Comparison of ENCODE assay signal across 22 mouse cellular contexts in genomic region chr6:47809053-47809452, GRCm38 (mm10). TPM values are rescaled to one million over a fixed set of nuclear protein-coding genes. Genes with fewer than 3 reads are reported as not detected.
DNase-seq lines count a peak whose midpoint lies in the region; ATAC-seq and TF ChIP-seq lines count a peak whose summit lies in the region.
"Had no signal": no experiment of that assay in that cellular context is flagged by ENCODE, and none has a peak within 500 bp of the region (broad histone marks: within the 10 kb centered on the region; RNA-seq: fewer than 3 reads in every experiment).

No protein-coding gene starts in this region.

- WGBS in hindbrain, embryonic 13.5 days: 63% methylated on average over 4 of the region's 4 CpGs
- WGBS in hindbrain, embryonic 10.5 days: 80% methylated on average over 4 of the region's 4 CpGs
- 61% methylated on average over 4 of the region's 4 CpGs for WGBS in lung, postnatal 0 days
- 69% methylated on average over 4 of the region's 4 CpGs for WGBS in lung, adult 2 months
- 81% methylated on average over 4 of the region's 4 CpGs for WGBS in embryonic facial prominence, embryonic 10.5 days
- 58% methylated on average over 4 of the region's 4 CpGs for WGBS in neural tube, embryonic 15.5 days

- H3K36me3 ChIP-seq in hindbrain, embryonic 13.5 days: peaks cover 30% of the 10 kb centered on the region
- H3K36me3 ChIP-seq in hindbrain, embryonic 10.5 days: peaks cover 58% of the 10 kb centered on the region
- H3K36me3 ChIP-seq in lung, postnatal 0 days (ENCODE audit: insufficient read depth, low read length): peaks cover 15% of the 10 kb centered on the region; the same call in 1 of the 2 replicates
- peaks cover 65% of the 10 kb centered on the region for H3K36me3 ChIP-seq in embryonic facial prominence, embryonic 10.5 days (replicated peaks)
- H3K36me3 ChIP-seq in neural tube, embryonic 15.5 days: peaks cover 29% of the 10 kb centered on the region

- no peaks in the 10 kb centered on the region for H3K9me3 ChIP-seq in hindbrain, embryonic 13.5 days
- no peaks in the 10 kb centered on the region for H3K9me3 ChIP-seq in hindbrain, embryonic 10.5 days
- H3K9me3 ChIP-seq in lung, postnatal 0 days (ENCODE audit: low read length): no peaks in the 10 kb centered on the region
- no peaks in the 10 kb centered on the region for H3K9me3 ChIP-seq in embryonic facial prominence, embryonic 10.5 days
- H3K9me3 ChIP-seq in neural tube, embryonic 15.5 days (replicated peaks): no peaks in the 10 kb centered on the region
- H3K9me3 ChIP-seq: heart, embryonic 10.5 days; kidney, embryonic 15.5 days; liver, embryonic 15.5 days; midbrain, embryonic 15.5 days had no signal

- no peak for ATAC-seq in hindbrain, embryonic 13.5 days (ENCODE audit: low FRiP score)
- ATAC-seq in lung, postnatal 0 days: no peak
- no peak for ATAC-seq in neural tube, embryonic 15.5 days (ENCODE audit: low FRiP score)
- ATAC-seq: activated CD4-positive, CD25-positive, alpha-beta regulatory T cell, adult 4 months; forebrain, embryonic 14.5 days; midbrain, embryonic 15.5 days; Patski had no signal

- no peak for DNase-seq in hindbrain, embryonic 10.5 days (ENCODE audit: low spot score)
- peak; percentile 34 for DNase-seq in lung, postnatal 0 days (ENCODE audit: low spot score)
- no peak for DNase-seq in lung, adult 2 months
- no peak for DNase-seq in embryonic facial prominence, embryonic 10.5 days (ENCODE audit: low spot score)
- no peak for DNase-seq in kidney, adult 11 months
- DNase-seq: B cell, adult 2 months; cerebellum, adult 11-12 months; cerebellum, postnatal 25 days; gastrocnemius, postnatal 36 days; heart, postnatal 14 days; left cerebral cortex, postnatal 4 days; thymus, postnatal 36 days had no signal

- peaks cover 40% of the 10 kb centered on the region for H3K4me1 ChIP-seq in hindbrain, embryonic 13.5 days (replicated peaks)
- H3K4me1 ChIP-seq in hindbrain, embryonic 10.5 days (replicated peaks): peaks cover 33% of the 10 kb centered on the region
- H3K4me1 ChIP-seq in lung, postnatal 0 days (ENCODE audit: insufficient read depth, low read depth, low read length): peaks cover 11% of the 10 kb centered on the region; the same call in 1 of the 2 replicates
- H3K4me1 ChIP-seq in lung, adult 2 months (ENCODE audit: control insufficient read depth, insufficient read depth, low read length): peaks cover 9% of the 10 kb centered on the region; the same call in 1 of the 2 replicates
- peaks cover 31% of the 10 kb centered on the region for H3K4me1 ChIP-seq in embryonic facial prominence, embryonic 10.5 days
- peaks cover 36% of the 10 kb centered on the region for H3K4me1 ChIP-seq in neural tube, embryonic 15.5 days

- H3K4me3 ChIP-seq in hindbrain, embryonic 13.5 days: no peak overlapping the region
- H3K4me3 ChIP-seq in hindbrain, embryonic 10.5 days: no peak overlapping the region
- no peak overlapping the region for H3K4me3 ChIP-seq in lung, postnatal 0 days (ENCODE audit: low read depth, low read length)
- H3K4me3 ChIP-seq in lung, adult 2 months (replicated peaks; ENCODE audit: extremely low read depth, low read depth, low read length): no peak overlapping the region
- peak overlapping the region; percentile 85; the same call in 1 of the 2 replicates for H3K4me3 ChIP-seq in embryonic facial prominence, embryonic 10.5 days
- no peak overlapping the region for H3K4me3 ChIP-seq in neural tube, embryonic 15.5 days (replicated peaks)
- H3K4me3 ChIP-seq: erythroblast, embryonic 14.5 days; heart, embryonic 10.5 days; kidney, embryonic 15.5 days; liver, embryonic 15.5 days; midbrain, embryonic 15.5 days had no signal

- TF ChIP-seq POLR2A in lung, adult 2 months (IDR thresholded peaks at IDR 0.05; ENCODE audit: borderline replicate concordance, extremely low read depth, low read depth, low read length): no peak

- peak overlapping the region; percentile 48; the same call in 1 of the 2 replicates for H3K27ac ChIP-seq in hindbrain, embryonic 13.5 days
- no peak overlapping the region for H3K27ac ChIP-seq in hindbrain, embryonic 10.5 days
- no peak overlapping the region for H3K27ac ChIP-seq in lung, postnatal 0 days (ENCODE audit: low read length)
- H3K27ac ChIP-seq in embryonic facial prominence, embryonic 10.5 days (replicated peaks): no peak overlapping the region
- H3K27ac ChIP-seq in neural tube, embryonic 15.5 days (replicated peaks): peak overlapping the region; percentile 58
- H3K27ac ChIP-seq: heart, embryonic 10.5 days; kidney, embryonic 15.5 days; liver, embryonic 15.5 days; midbrain, embryonic 15.5 days had no signal

- H3K9ac ChIP-seq in hindbrain, embryonic 13.5 days: no peak overlapping the region
- H3K9ac ChIP-seq in lung, postnatal 0 days (replicated peaks; ENCODE audit: low read depth): no peak overlapping the region
- no peak overlapping the region for H3K9ac ChIP-seq in neural tube, embryonic 15.5 days (replicated peaks)
- H3K9ac ChIP-seq: kidney, embryonic 15.5 days; liver, embryonic 15.5 days; midbrain, embryonic 15.5 days had no signal

- TF ChIP-seq CTCF in lung, postnatal 0 days (IDR thresholded peaks at IDR 0.05): no peak
- TF ChIP-seq CTCF in lung, adult 2 months (IDR thresholded peaks at IDR 0.05; ENCODE audit: insufficient read depth, low read length): no peak

- no peaks in the 10 kb centered on the region for H3K27me3 ChIP-seq in hindbrain, embryonic 13.5 days
- H3K27me3 ChIP-seq in hindbrain, embryonic 10.5 days (ENCODE audit: insufficient read depth, poor library complexity, severe bottlenecking): no peaks in the 10 kb centered on the region
- H3K27me3 ChIP-seq in lung, postnatal 0 days (replicated peaks; ENCODE audit: insufficient read depth, low read length): no peaks in the 10 kb centered on the region
- H3K27me3 ChIP-seq in embryonic facial prominence, embryonic 10.5 days (replicated peaks; ENCODE audit: low read depth, poor library complexity, severe bottlenecking): no peaks in the 10 kb centered on the region
- no peaks in the 10 kb centered on the region for H3K27me3 ChIP-seq in neural tube, embryonic 15.5 days (replicated peaks)
- H3K27me3 ChIP-seq: kidney, embryonic 15.5 days; liver, embryonic 15.5 days; midbrain, embryonic 15.5 days; Patski had no signal

- no peak for TF ChIP-seq EP300 in lung, postnatal 0 days (IDR thresholded peaks at IDR 0.05)

- H3K4me2 ChIP-seq in hindbrain, embryonic 13.5 days: 0 out of 2 replicates have a peak overlapping the region, but pooled peaks have one; percentile 10
- no peak overlapping the region for H3K4me2 ChIP-seq in lung, postnatal 0 days (replicated peaks; ENCODE audit: low read depth, low read length)
- no peak overlapping the region for H3K4me2 ChIP-seq in neural tube, embryonic 15.5 days
- H3K4me2 ChIP-seq: kidney, embryonic 15.5 days; liver, embryonic 15.5 days; midbrain, embryonic 15.5 days had no signal

RNA-seq across cellular contexts. Expression of gene Pdia4, which starts 4.2 kb away (rescaled TPM):
- 177 and 180 TPM in 2 replicates for polyA plus RNA-seq in hindbrain, embryonic 13.5 days (2015; fragmentation: Nextera tagmentation; extraction: Ambion mirVana)
- polyA plus RNA-seq in hindbrain, embryonic 10.5 days (2016; fragmentation: Nextera tagmentation; extraction: Ambion mirVana): 242 and 299 TPM in 2 replicates
- polyA plus RNA-seq in lung, postnatal 0 days (2015; fragmentation: Nextera tagmentation; extraction: Ambion mirVana): 98.0 and 123 TPM in 2 replicates
- 24.6 and 40.1 TPM in 2 replicates for polyA plus RNA-seq in lung, adult 2 months (2012; rRNA removed)
- polyA plus RNA-seq in embryonic facial prominence, embryonic 10.5 days (2016; fragmentation: Nextera tagmentation; extraction: Ambion mirVana): 323 and 333 TPM in 2 replicates
- polyA plus RNA-seq in neural tube, embryonic 15.5 days (2015; fragmentation: Nextera tagmentation; extraction: Ambion mirVana): 147 and 177 TPM in 2 replicates

RNA-seq across cellular contexts. Expression of gene Zfp786, which starts 21.6 kb away (rescaled TPM):
- 15.3 and 16.6 TPM in 2 replicates for polyA plus RNA-seq in hindbrain, embryonic 13.5 days (2015; fragmentation: Nextera tagmentation; extraction: Ambion mirVana)
- 7.0 TPM in 2 replicates for polyA plus RNA-seq in hindbrain, embryonic 10.5 days (2016; fragmentation: Nextera tagmentation; extraction: Ambion mirVana)
- 0.98 and 1.0 TPM in 2 replicates for polyA plus RNA-seq in lung, postnatal 0 days (2015; fragmentation: Nextera tagmentation; extraction: Ambion mirVana)
- polyA plus RNA-seq in lung, adult 2 months (2012; rRNA removed): 0.16 and 0.26 TPM in 2 replicates
- polyA plus RNA-seq in embryonic facial prominence, embryonic 10.5 days (2016; fragmentation: Nextera tagmentation; extraction: Ambion mirVana): 7.6 and 8.0 TPM in 2 replicates
- 14.4 and 16.4 TPM in 2 replicates for polyA plus RNA-seq in neural tube, embryonic 15.5 days (2015; fragmentation: Nextera tagmentation; extraction: Ambion mirVana)
- polyA plus RNA-seq: activated CD4-positive, CD25-positive, alpha-beta regulatory T cell, adult 4 months; erythroblast, embryonic 14.5 days had no signal

RNA-seq across cellular contexts. Expression of gene Zfp398, which starts 26.4 kb away (rescaled TPM):
- 17.9 and 18.1 TPM in 2 replicates for polyA plus RNA-seq in hindbrain, embryonic 13.5 days (2015; fragmentation: Nextera tagmentation; extraction: Ambion mirVana)
- 8.1 and 9.7 TPM in 2 replicates for polyA plus RNA-seq in hindbrain, embryonic 10.5 days (2016; fragmentation: Nextera tagmentation; extraction: Ambion mirVana)
- polyA plus RNA-seq in lung, postnatal 0 days (2015; fragmentation: Nextera tagmentation; extraction: Ambion mirVana): 4.7 and 5.2 TPM in 2 replicates
- 8.8 and 8.9 TPM in 2 replicates for polyA plus RNA-seq in lung, adult 2 months (2012; rRNA removed)
- polyA plus RNA-seq in embryonic facial prominence, embryonic 10.5 days (2016; fragmentation: Nextera tagmentation; extraction: Ambion mirVana): 8.6 TPM in 2 replicates
- 17.3 and 17.4 TPM in 2 replicates for polyA plus RNA-seq in neural tube, embryonic 15.5 days (2015; fragmentation: Nextera tagmentation; extraction: Ambion mirVana)

Comparison
In these comparisons a context has a peak if more than half of its experiments do, and no peak if none do; other contexts are left out.
1. H3K27ac ChIP-seq: peak in hindbrain, embryonic 13.5 days (single experiment) and neural tube, embryonic 15.5 days (single experiment); none in hindbrain, embryonic 10.5 days (single experiment), lung, postnatal 0 days (single experiment) and embryonic facial prominence, embryonic 10.5 days (single experiment).